Mouse (Mus musculus): ENCODE measurements around the gene Metap2. TPM values are rescaled to one million over a fixed set of nuclear protein-coding genes. Genes with fewer than 3 reads are reported as not detected.

Gene Metap2
- polyA plus RNA-seq, 1 experiment from 2014 or later: 212 TPM

DNA sequence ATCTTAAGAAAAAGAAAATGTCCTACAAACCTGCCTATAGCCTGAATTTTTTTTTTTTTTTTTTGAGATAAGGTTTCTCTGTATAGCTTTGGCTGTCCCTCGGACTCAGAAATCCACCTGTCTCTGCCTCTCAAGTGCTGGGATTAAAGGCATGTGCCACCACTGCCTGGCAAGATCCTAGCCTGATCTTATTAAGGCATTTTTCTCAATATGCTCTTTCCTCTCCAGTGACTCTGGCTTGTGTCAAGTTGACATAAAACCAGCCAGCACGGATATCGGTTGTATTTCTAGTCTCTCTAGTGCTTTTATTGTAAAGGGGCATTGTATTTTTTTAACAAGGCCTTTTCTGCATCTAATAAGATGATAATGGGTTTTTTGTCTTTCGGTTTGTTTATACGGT is 27.8 kb upstream of the Metap2 start:
- 79% methylated on average over 5 of the region's 5 CpGs for WGBS
- 0 out of 2 replicates have a peak, but pooled peaks cover 4% of the 10 kb centered on the region for H3K9me3 ChIP-seq (replicated peaks)
- H3K9ac ChIP-seq: no peak overlapping the region
- no peaks in the 10 kb centered on the region for H3K4me1 ChIP-seq
- H3K36me3 ChIP-seq (ENCODE audit: poor library complexity, severe bottlenecking): no peaks in the 10 kb centered on the region
- ATAC-seq: no peak
- H3K27ac ChIP-seq: no peak overlapping the region
- no peaks in the 10 kb centered on the region for H3K27me3 ChIP-seq
- H3K4me2 ChIP-seq: no peak overlapping the region
- no peak overlapping the region for H3K4me3 ChIP-seq

DNA sequence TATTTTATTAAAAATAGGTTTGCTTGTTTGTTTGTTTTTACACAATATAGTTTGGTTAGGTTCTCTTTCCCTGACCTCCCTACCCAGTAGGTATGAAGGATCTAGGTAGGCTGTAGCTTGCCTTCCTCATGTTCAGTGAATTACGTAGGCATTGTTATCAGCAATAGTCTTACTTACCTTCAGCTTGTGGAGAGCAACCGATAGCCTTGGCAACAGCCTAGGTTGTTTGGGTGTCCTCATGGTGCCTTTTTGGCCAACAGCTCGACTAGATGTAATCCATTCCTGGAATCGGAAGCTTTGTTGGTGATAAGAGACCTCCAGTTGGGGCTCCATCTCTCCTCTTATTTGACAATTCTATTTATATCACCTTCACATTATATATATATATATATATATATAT is 24.3 kb upstream of the Metap2 start:
- ATAC-seq: no peak
- H3K4me1 ChIP-seq: peaks cover 7% of the 10 kb centered on the region; the same call in 1 of the 2 replicates
- no peaks in the 10 kb centered on the region for H3K27me3 ChIP-seq
- WGBS: 95% methylated on average over 4 of the region's 4 CpGs
- H3K9me3 ChIP-seq (replicated peaks): no peaks in the 10 kb centered on the region
- no peak overlapping the region for H3K4me2 ChIP-seq
- no peak overlapping the region for H3K4me3 ChIP-seq
- H3K36me3 ChIP-seq (ENCODE audit: poor library complexity, severe bottlenecking): no peaks in the 10 kb centered on the region
- no peak overlapping the region for H3K27ac ChIP-seq
- no peak overlapping the region for H3K9ac ChIP-seq

DNA sequence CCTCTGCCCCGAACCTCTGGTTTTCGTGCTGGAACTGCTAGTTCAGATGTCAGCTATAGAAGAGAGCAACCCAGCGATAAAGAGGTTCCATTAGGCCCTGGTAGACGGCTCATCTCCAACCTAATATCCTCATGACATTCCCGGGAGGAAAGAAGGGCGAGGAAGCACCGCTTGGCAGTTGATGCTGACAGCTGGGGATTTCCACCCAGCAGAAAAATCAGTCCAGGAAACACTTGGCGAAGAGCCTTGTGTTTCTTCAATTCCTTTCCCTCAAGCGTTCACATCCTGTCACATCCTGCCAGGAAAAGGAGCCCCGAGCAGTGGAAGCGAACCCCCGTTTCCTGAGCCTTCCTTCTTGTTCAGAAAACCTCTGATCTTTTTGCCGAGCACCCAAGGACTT is 22.3 kb upstream of the Metap2 start:
- no peak for ATAC-seq
- 75% methylated on average over 13 of the region's 13 CpGs for WGBS
- Histone ChIP-seq H3K4me3 (no peak overlapping the region), H3K4me2 (no peak overlapping the region), H3K9ac (no peak overlapping the region), H3K9me3 (replicated peaks) (no peaks in the 10 kb centered on the region), H3K4me1 (peaks cover 21% of the 10 kb centered on the region), H3K27me3 (no peaks in the 10 kb centered on the region), H3K36me3 (ENCODE audit: poor library complexity, severe bottlenecking) (no peaks in the 10 kb centered on the region), H3K27ac (no peak overlapping the region)

DNA sequence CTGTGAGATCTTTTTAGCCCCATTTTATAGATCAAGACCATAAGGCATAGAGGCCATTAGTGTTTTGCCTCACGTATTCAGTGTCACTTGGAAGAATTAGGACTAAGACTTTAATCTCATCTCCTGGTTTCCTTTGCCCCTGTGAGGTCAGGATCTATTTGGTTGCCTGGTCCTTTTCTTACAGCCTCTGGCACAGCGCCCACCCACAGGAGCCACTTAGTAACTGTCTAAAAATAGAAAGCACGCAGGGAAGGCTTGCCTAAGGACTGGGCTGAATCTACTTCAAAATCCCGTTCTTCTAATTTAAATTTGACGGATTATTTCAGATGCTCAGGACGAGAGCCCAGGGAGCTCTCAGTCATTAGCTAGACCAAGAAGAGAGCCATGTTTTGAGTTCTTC is 21.8 kb upstream of the Metap2 start:
- H3K9me3 ChIP-seq (replicated peaks): no peaks in the 10 kb centered on the region
- H3K27ac ChIP-seq: no peak overlapping the region
- H3K27me3 ChIP-seq: no peaks in the 10 kb centered on the region
- no peak overlapping the region for H3K4me2 ChIP-seq
- WGBS: 36% methylated on average over 6 of the region's 6 CpGs
- H3K9ac ChIP-seq: no peak overlapping the region
- no peaks in the 10 kb centered on the region for H3K36me3 ChIP-seq (ENCODE audit: poor library complexity, severe bottlenecking)
- peaks cover 21% of the 10 kb centered on the region for H3K4me1 ChIP-seq
- no peak overlapping the region for H3K4me3 ChIP-seq
- ATAC-seq: no peak

DNA sequence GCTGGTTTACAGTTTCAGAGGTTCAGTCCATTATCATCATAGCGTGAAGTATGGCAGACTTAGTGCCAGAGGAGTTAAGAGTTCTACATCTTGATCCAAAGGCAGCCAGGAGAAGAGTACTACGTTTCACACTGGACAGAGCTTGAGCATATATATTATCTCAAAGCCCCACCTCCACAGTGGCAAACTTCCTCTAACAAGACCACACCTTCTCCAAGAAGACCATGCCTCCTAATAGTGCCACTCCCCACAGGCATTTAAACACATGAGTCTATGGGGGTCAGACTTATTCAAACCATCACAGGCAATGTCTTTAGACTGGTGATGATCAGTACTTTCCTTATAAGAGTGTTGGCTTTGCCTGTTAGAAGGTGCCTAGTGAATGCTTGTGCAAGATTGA is 21.2 kb upstream of the Metap2 start:
- Histone ChIP-seq H3K4me1 (peaks cover 21% of the 10 kb centered on the region), H3K27ac (no peak overlapping the region), H3K27me3 (no peaks in the 10 kb centered on the region), H3K36me3 (ENCODE audit: poor library complexity, severe bottlenecking) (no peaks in the 10 kb centered on the region), H3K9me3 (replicated peaks) (no peaks in the 10 kb centered on the region), H3K9ac (no peak overlapping the region), H3K4me2 (no peak overlapping the region), H3K4me3 (no peak overlapping the region)
- WGBS: 89% methylated on average over 2 of the region's 2 CpGs
- ATAC-seq: no peak

DNA sequence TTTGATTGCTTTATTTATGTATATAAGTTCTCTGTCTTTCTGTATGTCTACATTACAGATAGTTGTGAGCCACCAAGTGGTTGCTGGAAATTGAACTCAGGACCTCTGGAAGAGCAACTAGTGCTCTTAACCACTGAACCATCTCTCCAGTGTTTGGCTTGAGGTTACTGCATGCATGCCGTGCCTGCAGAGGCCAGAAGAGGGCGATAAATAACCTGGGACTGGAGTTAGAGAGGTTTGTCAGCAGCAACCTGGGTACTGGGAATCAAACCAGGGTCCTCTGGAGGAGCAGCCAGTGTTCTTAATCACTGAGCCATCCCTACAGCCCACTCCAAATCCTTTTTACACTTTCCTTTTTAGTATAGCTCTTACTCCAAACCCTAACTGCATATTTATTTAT is 19.9 kb upstream of the Metap2 start:
- Histone ChIP-seq H3K4me1 (peaks cover 21% of the 10 kb centered on the region), H3K27me3 (no peaks in the 10 kb centered on the region), H3K4me2 (no peak overlapping the region), H3K9me3 (replicated peaks) (no peaks in the 10 kb centered on the region), H3K4me3 (no peak overlapping the region), H3K36me3 (ENCODE audit: poor library complexity, severe bottlenecking) (no peaks in the 10 kb centered on the region), H3K9ac (no peak overlapping the region), H3K27ac (no peak overlapping the region)
- WGBS: 74% methylated on average over 2 of the region's 2 CpGs
- ATAC-seq: no peak

DNA sequence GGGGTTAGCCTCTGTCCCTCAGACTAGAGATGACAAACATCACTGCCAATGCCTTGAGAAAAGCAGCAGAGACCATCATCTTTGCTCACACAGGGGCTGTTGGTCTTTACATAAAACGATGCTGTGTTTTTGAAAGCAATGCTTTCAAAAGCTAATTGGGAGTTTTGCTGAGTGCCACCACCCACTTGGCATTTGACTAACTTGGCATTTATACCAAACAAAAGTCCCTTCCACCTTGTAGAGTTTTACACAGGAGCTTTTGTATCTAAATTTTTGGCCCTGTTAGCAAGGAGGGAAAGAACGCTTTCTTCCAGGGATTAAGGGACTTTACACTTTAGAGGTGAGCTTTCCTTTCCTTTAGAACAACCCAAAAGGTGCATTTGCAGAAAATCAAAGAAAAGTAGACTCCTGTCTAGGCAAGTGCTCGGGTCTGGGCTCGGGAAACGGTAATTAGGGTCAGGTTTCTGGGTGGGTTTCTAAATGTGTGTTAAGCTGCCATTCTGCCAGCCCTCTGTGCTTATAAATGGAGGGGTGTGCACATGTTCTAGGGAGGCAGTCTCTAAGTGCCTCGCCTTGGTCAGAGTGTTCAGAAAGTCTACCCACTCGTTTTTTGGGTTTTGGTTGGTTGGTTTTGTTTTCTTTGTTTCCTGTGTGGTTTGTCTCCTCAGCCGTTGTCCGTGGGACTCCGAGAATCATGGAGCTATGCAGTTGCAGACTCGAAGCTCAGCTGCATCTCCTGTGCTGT is 18.8 kb upstream of the Metap2 start:
- ATAC-seq: no peak
- Histone ChIP-seq H3K27ac (0 out of 2 replicates have a peak overlapping the region, but pooled peaks have one; percentile 14), H3K4me2 (peak overlapping the region; percentile 48), H3K9ac (0 out of 2 replicates have a peak overlapping the region, but pooled peaks have one; percentile 37), H3K27me3 (no peaks in the 10 kb centered on the region), H3K4me1 (peaks cover 21% of the 10 kb centered on the region), H3K36me3 (ENCODE audit: poor library complexity, severe bottlenecking) (no peaks in the 10 kb centered on the region), H3K9me3 (replicated peaks) (no peaks in the 10 kb centered on the region), H3K4me3 (peak overlapping the region; percentile 17)
- WGBS: 15% methylated on average over 11 of the region's 11 CpGs

DNA sequence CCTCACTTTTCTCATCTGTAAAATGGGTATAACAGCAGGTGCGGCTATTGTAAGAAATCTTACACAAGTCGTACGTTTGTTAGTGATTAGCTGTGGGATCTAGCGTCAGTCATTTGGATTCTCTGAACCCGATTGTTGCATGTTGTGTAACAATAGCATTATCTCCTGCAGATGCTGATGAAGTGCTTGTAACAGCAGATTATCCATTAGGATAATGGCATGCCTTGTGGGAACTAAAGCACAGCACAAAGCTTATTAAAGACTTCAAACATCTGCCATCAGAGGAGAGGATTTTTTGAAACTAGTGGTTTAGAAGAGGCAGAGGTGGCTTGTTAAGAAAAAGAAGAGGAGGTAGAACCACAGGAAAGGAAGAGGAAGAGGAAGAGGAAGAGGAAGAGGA is 16.6 kb upstream of the Metap2 start:
- no peak for ATAC-seq
- Histone ChIP-seq H3K9ac (no peak overlapping the region), H3K36me3 (ENCODE audit: poor library complexity, severe bottlenecking) (no peaks in the 10 kb centered on the region), H3K9me3 (replicated peaks) (no peaks in the 10 kb centered on the region), H3K4me1 (peaks cover 15% of the 10 kb centered on the region), H3K4me2 (no peak overlapping the region), H3K27ac (no peak overlapping the region), H3K4me3 (no peak overlapping the region), H3K27me3 (no peaks in the 10 kb centered on the region)
- 72% methylated on average over 5 of the region's 5 CpGs for whole genome bisulfite sequencing

DNA sequence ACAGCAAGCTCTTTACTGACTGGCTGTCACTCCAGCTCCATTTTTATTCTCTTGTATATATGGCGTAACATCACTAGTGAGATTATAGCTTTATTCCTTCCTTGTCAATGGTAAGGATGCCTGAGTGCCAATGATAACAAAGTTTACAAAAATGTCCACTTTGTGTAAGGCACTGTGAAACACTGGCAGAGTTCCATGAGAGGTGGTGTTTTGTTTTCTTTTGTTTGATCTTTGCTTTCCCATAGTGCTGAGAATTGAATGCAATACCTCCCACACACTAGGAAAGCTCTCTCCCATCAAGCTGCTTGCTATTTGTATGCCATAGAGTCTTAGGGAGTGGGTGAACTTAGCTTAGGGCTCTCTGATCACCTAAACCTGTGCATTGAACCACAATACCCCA is 16.0 kb upstream of the Metap2 start:
- H3K4me2 ChIP-seq: no peak overlapping the region
- no peak overlapping the region for H3K9ac ChIP-seq
- ATAC-seq: no peak
- no peaks in the 10 kb centered on the region for H3K27me3 ChIP-seq
- H3K9me3 ChIP-seq (replicated peaks): no peaks in the 10 kb centered on the region
- H3K27ac ChIP-seq: no peak overlapping the region
- H3K36me3 ChIP-seq (ENCODE audit: poor library complexity, severe bottlenecking): no peaks in the 10 kb centered on the region
- 84% methylated on average over 1 of the region's 1 CpGs for WGBS
- H3K4me3 ChIP-seq: no peak overlapping the region
- H3K4me1 ChIP-seq: peaks cover 15% of the 10 kb centered on the region

DNA sequence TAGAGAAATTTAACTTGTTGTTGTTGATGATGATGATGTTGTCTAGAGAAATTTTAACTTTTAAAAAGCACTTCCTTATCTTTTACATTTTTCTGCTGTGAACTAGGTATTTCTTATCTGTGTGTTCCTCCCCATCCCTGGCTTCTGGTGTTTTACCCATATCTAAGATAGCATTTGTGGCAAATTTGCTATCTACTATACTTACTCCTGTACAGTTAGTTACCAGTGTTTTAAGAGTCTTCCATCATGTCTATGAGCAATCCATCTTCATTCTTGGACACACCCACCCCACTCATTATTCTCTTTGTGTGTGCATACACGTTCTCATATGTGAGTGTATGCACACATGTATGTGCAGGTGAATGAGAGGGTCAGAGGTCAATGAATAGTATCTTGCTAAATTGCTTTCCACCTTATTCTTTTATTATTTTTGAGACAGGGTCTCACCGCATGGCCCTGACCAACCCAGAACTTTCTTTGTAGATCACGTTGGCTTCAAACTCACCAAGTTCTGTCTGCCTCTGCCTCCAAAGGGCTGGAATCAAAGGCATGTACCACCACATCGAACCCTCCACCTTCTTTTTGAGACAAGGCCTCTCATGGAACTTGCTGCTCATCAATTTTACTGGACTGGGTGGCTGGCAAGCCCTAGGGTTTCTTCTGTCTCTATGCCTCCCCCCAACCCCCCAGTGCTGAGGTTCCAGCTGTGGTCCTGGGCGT is 15.4 kb upstream of the Metap2 start:
- H3K36me3 ChIP-seq (ENCODE audit: poor library complexity, severe bottlenecking): no peaks in the 10 kb centered on the region
- H3K9me3 ChIP-seq (replicated peaks): no peaks in the 10 kb centered on the region
- H3K4me1 ChIP-seq: peaks cover 15% of the 10 kb centered on the region
- no peak for ATAC-seq
- WGBS: 91% methylated on average over 5 of the region's 5 CpGs
- no peak overlapping the region for H3K27ac ChIP-seq
- no peak overlapping the region for H3K4me3 ChIP-seq
- H3K4me2 ChIP-seq: no peak overlapping the region
- no peak overlapping the region for H3K9ac ChIP-seq
- H3K27me3 ChIP-seq: no peaks in the 10 kb centered on the region

DNA sequence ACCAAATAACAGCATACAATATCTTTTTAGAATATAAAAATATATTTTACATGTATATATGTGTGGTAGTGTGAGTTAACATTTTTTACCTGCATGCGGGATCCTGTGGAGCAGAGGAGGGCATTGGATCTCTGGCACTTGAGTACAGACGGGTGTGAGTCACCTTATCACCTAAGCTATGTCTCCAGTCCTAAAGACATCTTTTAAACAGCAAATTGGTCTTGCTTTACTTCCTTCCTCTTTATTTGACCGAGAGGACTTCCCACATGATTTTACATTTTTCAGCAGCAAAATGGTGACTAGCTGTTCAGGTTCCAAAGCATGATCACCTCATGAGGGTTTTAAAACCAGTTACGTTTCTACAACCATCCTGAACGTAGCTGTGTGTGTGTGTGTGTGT is 14.4 kb upstream of the Metap2 start:
- Histone ChIP-seq H3K9ac (no peak overlapping the region), H3K36me3 (ENCODE audit: poor library complexity, severe bottlenecking) (no peaks in the 10 kb centered on the region), H3K27me3 (no peaks in the 10 kb centered on the region), H3K4me1 (peaks cover 15% of the 10 kb centered on the region), H3K4me2 (no peak overlapping the region), H3K9me3 (replicated peaks) (no peaks in the 10 kb centered on the region), H3K4me3 (no peak overlapping the region), H3K27ac (no peak overlapping the region)
- ATAC-seq: no peak
- WGBS: 85% methylated on average over 5 of the region's 5 CpGs

DNA sequence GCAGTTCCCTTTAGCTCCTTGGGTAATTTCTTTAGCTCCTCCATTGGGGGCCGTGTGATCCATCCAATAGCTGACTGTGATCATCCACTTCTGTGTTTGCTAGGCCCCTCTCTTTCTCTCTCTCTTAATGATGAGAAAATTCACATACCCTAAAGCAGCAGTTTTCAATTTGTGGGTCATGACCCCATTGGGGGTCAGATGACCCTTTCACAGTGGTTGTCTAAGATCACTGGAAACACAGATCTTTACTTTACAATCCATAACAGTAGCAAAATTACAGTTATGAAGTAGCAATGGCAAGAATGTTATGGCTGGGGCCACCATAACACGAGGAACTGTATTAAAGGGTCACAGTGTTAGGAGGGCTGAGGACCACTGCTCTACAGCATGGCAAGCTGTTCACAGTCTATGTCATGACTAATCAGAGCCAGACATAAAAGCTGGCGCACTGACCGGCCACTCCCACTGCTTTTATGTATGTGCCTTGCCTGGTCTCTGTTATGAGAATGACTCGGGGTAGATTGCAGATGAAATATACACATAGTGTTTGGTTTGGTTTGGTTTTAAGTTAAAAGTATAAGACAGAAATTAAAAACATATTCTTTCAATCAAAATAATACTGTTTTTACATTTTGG is 13.0 kb upstream of the Metap2 start:
- H3K27ac ChIP-seq: no peak overlapping the region
- no peaks in the 10 kb centered on the region for H3K36me3 ChIP-seq (ENCODE audit: poor library complexity, severe bottlenecking)
- peaks cover 2% of the 10 kb centered on the region for H3K4me1 ChIP-seq
- 83% methylated on average over 5 of the region's 5 CpGs for WGBS
- no peak overlapping the region for H3K4me3 ChIP-seq
- ATAC-seq: no peak
- no peaks in the 10 kb centered on the region for H3K27me3 ChIP-seq
- H3K4me2 ChIP-seq: no peak overlapping the region
- H3K9ac ChIP-seq: no peak overlapping the region
- H3K9me3 ChIP-seq (replicated peaks): no peaks in the 10 kb centered on the region
